Mouse (Mus musculus): ENCODE measurements around the gene Csrnp3.

- TF ChIP-seq MYOD1 (IDR thresholded peaks at IDR 0.05; ENCODE audit: control insufficient read depth in 1 of 3, insufficient read length in 2 of 3, low read depth in 2 of 3) (no peak), E2F4 (IDR thresholded peaks at IDR 0.05; ENCODE audit: insufficient read depth) (no peak), CEBPB (IDR thresholded peaks at IDR 0.05; ENCODE audit: insufficient read depth, poor library complexity, severe bottlenecking) (no peak), MYOG (IDR thresholded peaks at IDR 0.05; ENCODE audit: control insufficient read depth in 1 of 3, insufficient read depth in 1 of 3, insufficient read length in 2 of 3, low read depth in 2 of 3) (no peak), POLR2A (IDR thresholded peaks at IDR 0.05; ENCODE audit: insufficient read length, low read depth) (no peak), USF1 (IDR thresholded peaks at IDR 0.05; ENCODE audit: low read depth) (no peak), MAX (IDR thresholded peaks at IDR 0.05; ENCODE audit: low read depth) (no peak), REST (IDR thresholded peaks at IDR 0.05; ENCODE audit: insufficient read depth, insufficient read length) (no peak), TCF12 (IDR thresholded peaks at IDR 0.05; ENCODE audit: insufficient read depth, poor library complexity, severe bottlenecking) (no peak)
Measured at GRCm38 (mm10) chr2:65896542-65896941, 51.0 kb downstream of the Csrnp3 start.

Data from myocyte (in vitro differentiated cells).